Mouse (Mus musculus) heart, embryonic 14.5 days (tissue): Measurements from ENCODE around the gene Adam15. TPM values are rescaled to one million over a fixed set of nuclear protein-coding genes. Genes with fewer than 3 reads are reported as not detected.
A peak's percentile ranks its signal among the peaks of the same experiment; 100 is the strongest.

Source experiments
- ATAC-seq: fragments of 200-750 bp; cut with Nextera tagmentation; 2 replicates; pipeline ENCODE4 v1.8.0; 2017; ENCODE audit warnings: low read depth, moderate TSS enrichment; ENCODE audit not compliant: insufficient number of reproducible peaks, insufficient read depth, low FRiP score
- H3K27ac ChIP-seq, 2 experiments: fragments of 200-500 bp in 1 of 2; fragments of 300-500 bp in 1 of 2; sonication (generic) in 1 of 2; replicated peaks in 1 of 2; 2 replicates each; pipeline ENCODE4 v1.5.1; 2012 to 2014; ENCODE audit warnings: low read depth in 2 of 2, low read length in 2 of 2, control low read depth in 1 of 2, mild to moderate bottlenecking in 1 of 2, mixed read lengths in 1 of 2; ENCODE audit not compliant: control insufficient read depth in 1 of 2, insufficient read depth in 1 of 2
- H3K27me3 ChIP-seq: fragments of 300-500 bp; sonication (generic); 2 replicates; pipeline ENCODE4 v1.6.1; 2014; ENCODE audit warnings: mild to moderate bottlenecking, low read length, control low read depth; ENCODE audit not compliant: control insufficient read depth, insufficient read depth
- H3K36me3 ChIP-seq: fragments of 300-500 bp; sonication (generic); 2 replicates; pipeline ENCODE4 v1.6.1; 2014; ENCODE audit warnings: mild to moderate bottlenecking, control low read depth, low read length, mixed read lengths; ENCODE audit not compliant: control insufficient read depth, insufficient read depth
- H3K4me1 ChIP-seq, 2 experiments: fragments of 200-500 bp in 1 of 2; fragments of 300-500 bp in 1 of 2; sonication (generic) in 1 of 2; 2 replicates each; pipeline ENCODE4 v1.6.1; 2012 to 2014; ENCODE audit warnings: low read length in 2 of 2, control low read depth in 1 of 2, mixed read lengths in 1 of 2; ENCODE audit not compliant: control insufficient read depth in 2 of 2, insufficient read depth in 2 of 2
- H3K4me2 ChIP-seq: fragments of 300-500 bp; sonication (generic); 2 replicates; pipeline ENCODE4 v1.6.1; 2014; ENCODE audit warnings: mild to moderate bottlenecking, low read length
- H3K4me3 ChIP-seq, 2 experiments: fragments of 200-500 bp in 1 of 2; fragments of 300-500 bp in 1 of 2; sonication (generic) in 1 of 2; 2 replicates each; pipeline ENCODE4 v1.5.1; 2012 to 2014; ENCODE audit warnings: low read length in 2 of 2, mild to moderate bottlenecking in 2 of 2, control low read depth in 1 of 2, low read depth in 1 of 2, moderate library complexity in 1 of 2; ENCODE audit not compliant: control insufficient read depth in 1 of 2, insufficient read depth in 1 of 2
- H3K9ac ChIP-seq: fragments of 300-500 bp; sonication (generic); 2 replicates; pipeline ENCODE4 v1.6.1; 2014; ENCODE audit warnings: mild to moderate bottlenecking, low read length
- H3K9me3 ChIP-seq: fragments of 300-500 bp; sonication (generic); 2 replicates; pipeline ENCODE4 v1.6.1; 2016; ENCODE audit warnings: low read length, control low read depth; ENCODE audit not compliant: control insufficient read depth
- WGBS: fragments of 180-500 bp; shearing (Covaris S2); extraction: QIAGEN DNeasy Blood & Tissue Kit; methylation state at CpG from one replicate; pipeline ENCODE4 v1.1.7; 2014; 5-methylcytosine and 5-hydroxymethylcytosine counted together
- polyA plus RNA-seq: library from polyadenylated mRNA; unstranded; fragments of >200 nt; fragmentation: Nextera tagmentation; extraction: Ambion mirVana; gene quantifications from 2 replicates; pipeline ENCODE4 v1.2.1, GENCODE M21; 2014

The Adam15 gene
- polyA plus RNA-seq, 1 experiment from 2014 or later: 31.0 TPM

- Histone ChIP-seq H3K36me3 (no peaks in the 10 kb centered on the region), H3K4me3 (no peak overlapping the region), H3K9me3 (no peaks in the 10 kb centered on the region), H3K27me3 (peaks cover 13% of the 10 kb centered on the region), H3K4me2 (no peak overlapping the region), H3K27ac (no peak overlapping the region), H3K9ac (no peak overlapping the region), H3K4me1 (peaks cover 5 to 11% of the 10 kb centered on the region in 2 experiments; a peak in 2 of 4 replicates)
- ATAC-seq: no peak
- 56% methylated on average over 9 of the region's 9 CpGs for WGBS
Observed at GRCm38 (mm10) chr3:89327371-89327870, 22.4 kb downstream of the Adam15 start.

- ATAC-seq: no peak
Observed at GRCm38 (mm10) chr3:89325882-89326281, 23.9 kb downstream of the Adam15 start.

GRCm38 (mm10) chr3:89322514-89323165, 27.2 kb downstream of the Adam15 start, which contains the start of gene Efna3:
Gene Efna3, minus strand, starts transcription at chr3:89322965.
- Histone ChIP-seq H3K27me3 (peaks cover 59% of the 10 kb centered on the region), H3K4me1 (peaks cover 21 to 39% of the 10 kb centered on the region in 2 experiments; a peak in 3 of 4 replicates), H3K36me3 (no peaks in the 10 kb centered on the region), H3K9ac (peak within 1 kb of the TSS; percentile 62), H3K27ac (no peak within 1 kb of the TSS), H3K4me3 (peak within 1 kb of the TSS; percentile 51 to 56), H3K9me3 (no peaks in the 10 kb centered on the region), H3K4me2 (peak within 1 kb of the TSS; percentile 99)
- WGBS: under 1% methylated on average over 44 of the region's 53 CpGs
- ATAC-seq: peak; percentile 19; the same call in 1 of the 2 replicates

More at GRCm38 (mm10) chr3:89325882-89326281, 23.9 kb downstream of the Adam15 start:
- 83% methylated on average over 8 of the region's 8 CpGs for WGBS
- H3K4me1 ChIP-seq: peaks cover 12 to 26% of the 10 kb centered on the region in 2 experiments; a peak in 3 of 4 replicates
- peaks cover 29% of the 10 kb centered on the region for H3K27me3 ChIP-seq
- H3K4me2 ChIP-seq: no peak overlapping the region
- no peak overlapping the region for H3K9ac ChIP-seq
- H3K9me3 ChIP-seq: no peaks in the 10 kb centered on the region
- no peak overlapping the region for H3K4me3 ChIP-seq
- H3K36me3 ChIP-seq: no peaks in the 10 kb centered on the region
- no peak overlapping the region for H3K27ac ChIP-seq

DNA sequence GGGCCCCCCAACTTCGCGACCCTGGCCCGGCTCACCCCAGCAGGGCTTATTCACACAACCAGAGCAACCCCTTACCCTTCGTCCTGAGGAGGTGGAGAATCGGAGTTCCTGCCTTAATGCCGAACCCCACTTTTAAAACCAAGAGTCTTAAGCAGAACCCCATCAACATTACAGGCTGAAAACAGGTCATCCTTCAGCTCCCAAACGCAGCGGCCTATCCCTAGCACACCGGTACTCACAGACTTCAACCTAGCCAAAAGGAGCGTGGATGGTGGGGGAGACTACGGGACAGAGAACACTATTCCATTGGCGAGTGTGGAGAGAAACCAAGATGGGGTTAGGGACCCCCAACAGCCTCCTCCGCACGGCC, 27.7 kb downstream of the Adam15 start:
- Histone ChIP-seq H3K4me3 (peak overlapping the region; percentile 51 to 56), H3K4me1 (peaks cover 23 to 39% of the 10 kb centered on the region in 2 experiments; a peak in 3 of 4 replicates), H3K4me2 (peak overlapping the region; percentile 99), H3K36me3 (no peaks in the 10 kb centered on the region), H3K27ac (no peak overlapping the region), H3K9ac (peak overlapping the region; percentile 62), H3K9me3 (no peaks in the 10 kb centered on the region), H3K27me3 (peaks cover 61% of the 10 kb centered on the region)
- ATAC-seq: no peak
- WGBS: 1% methylated on average over 14 of the region's 14 CpGs

DNA sequence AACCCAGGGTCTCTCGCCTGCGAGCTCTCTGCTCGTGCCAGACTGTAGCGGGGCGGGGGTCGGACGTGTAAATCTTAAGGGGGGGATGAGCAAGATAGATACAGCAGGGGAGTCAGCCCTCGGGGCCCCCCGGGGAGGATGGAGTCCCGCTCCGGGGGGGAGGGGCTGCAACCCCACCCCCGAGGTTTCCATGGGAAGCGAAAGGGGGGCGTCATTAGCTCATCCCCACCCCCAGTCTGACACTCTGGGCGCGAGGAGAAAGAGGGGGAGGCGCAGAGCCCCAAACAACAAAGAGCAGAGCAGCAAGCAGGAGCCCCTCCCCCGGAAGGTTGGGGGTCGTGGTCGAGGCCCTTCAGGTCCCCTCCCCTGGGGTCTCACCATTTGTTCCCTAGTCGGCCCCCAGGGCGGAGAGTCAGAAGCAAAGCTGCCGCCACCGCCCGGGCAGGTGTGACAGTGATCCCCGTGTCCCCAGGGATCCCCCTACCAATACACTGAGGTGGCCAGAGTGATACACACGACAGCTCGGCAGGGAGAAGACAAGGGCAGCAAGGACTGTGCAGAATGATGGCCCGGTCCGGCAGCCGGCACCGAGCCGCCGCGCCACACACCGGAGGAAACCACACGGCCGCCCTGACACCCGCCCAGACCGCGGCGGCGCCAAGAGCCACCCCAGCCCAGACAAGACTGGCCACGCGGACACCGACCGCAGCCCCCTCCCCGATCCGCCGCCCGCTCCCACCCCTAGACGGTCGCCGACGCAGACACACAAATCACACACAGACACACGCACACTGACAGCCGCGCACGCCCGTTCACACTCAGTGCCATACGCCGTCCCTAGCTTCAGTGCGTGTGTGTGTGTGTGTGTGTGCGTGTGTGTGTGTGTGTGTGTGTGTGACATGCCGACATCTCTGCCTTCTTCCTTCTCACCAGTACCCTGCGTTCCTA, 28.3 kb downstream of the Adam15 start:
- Histone ChIP-seq H3K9ac (peak overlapping the region; percentile 62), H3K4me2 (peak overlapping the region; percentile 99), H3K27ac (no peak overlapping the region), H3K9me3 (no peaks in the 10 kb centered on the region), H3K4me1 (peaks cover 26 to 42% of the 10 kb centered on the region in 2 experiments; a peak in 3 of 4 replicates), H3K27me3 (peaks cover 62% of the 10 kb centered on the region), H3K4me3 (peak overlapping the region; percentile 51 to 56), H3K36me3 (no peaks in the 10 kb centered on the region)
- under 1% methylated on average over 59 of the region's 66 CpGs for WGBS
- ATAC-seq: no peak

GRCm38 (mm10) chr3:89320581-89321182, 29.1 kb downstream of the Adam15 start:
- peak overlapping the region; percentile 99 for H3K4me2 ChIP-seq
- H3K4me3 ChIP-seq: peak overlapping the region; percentile 51 to 56
- no peak for ATAC-seq
- H3K27me3 ChIP-seq: peaks cover 62% of the 10 kb centered on the region
- WGBS: under 1% methylated on average over 41 of the region's 41 CpGs
- peak overlapping the region; percentile 62; the same call in 1 of the 2 replicates for H3K9ac ChIP-seq
- no peaks in the 10 kb centered on the region for H3K9me3 ChIP-seq
- H3K36me3 ChIP-seq: no peaks in the 10 kb centered on the region
- H3K27ac ChIP-seq: no peak overlapping the region
- peaks cover 29 to 50% of the 10 kb centered on the region in 2 experiments; a peak in 3 of 4 replicates for H3K4me1 ChIP-seq
